Mouse (Mus musculus) hindbrain, embryonic 14.5 days (tissue): ENCODE measurements around the gene Atp8a1. TPM values are rescaled to one million over a fixed set of nuclear protein-coding genes. Genes with fewer than 3 reads are reported as not detected.

Source experiments
- ATAC-seq: fragments of 200-750 bp; cut with Nextera tagmentation; 2 replicates; pipeline ENCODE4 v1.8.0; 2017; ENCODE audit warnings: moderate number of reproducible peaks, mild to moderate bottlenecking, moderate TSS enrichment, moderate library complexity; ENCODE audit not compliant: low FRiP score
- DNase-seq: peaks from one replicate; pipeline ENCODE4 v3.0.0-alpha.2; 2015; ENCODE audit warnings: low spot score
- H3K27ac ChIP-seq: fragments of 300-500 bp; sonication (generic); 2 replicates; pipeline ENCODE4 v1.5.1; 2014; ENCODE audit warnings: mild to moderate bottlenecking, moderate library complexity
- H3K27me3 ChIP-seq: fragments of 300-500 bp; sonication (generic); 2 replicates; pipeline ENCODE4 v1.6.1; 2014; ENCODE audit warnings: mild to moderate bottlenecking, low read length, mixed read lengths; ENCODE audit not compliant: control insufficient read depth, insufficient read depth
- H3K36me3 ChIP-seq: fragments of 300-500 bp; sonication (generic); replicated peaks from 2 replicates; pipeline ENCODE4 v1.6.1; 2014; ENCODE audit not compliant: control insufficient read depth, insufficient read depth
- H3K4me1 ChIP-seq: fragments of 300-500 bp; sonication (generic); replicated peaks from 2 replicates; pipeline ENCODE4 v1.6.1; 2014; ENCODE audit warnings: antibody characterized with exemption, low read length, mixed read lengths; ENCODE audit not compliant: control insufficient read depth, insufficient read depth
- H3K4me2 ChIP-seq: fragments of 300-500 bp; sonication (generic); replicated peaks from 2 replicates; pipeline ENCODE4 v1.6.1; 2014; ENCODE audit warnings: mild to moderate bottlenecking, moderate library complexity
- H3K4me3 ChIP-seq: fragments of 300-500 bp; sonication (generic); replicated peaks from 2 replicates; pipeline ENCODE4 v1.5.1; 2014; ENCODE audit warnings: mild to moderate bottlenecking, low read length
- H3K9ac ChIP-seq: fragments of 300-500 bp; sonication (generic); 2 replicates; pipeline ENCODE4 v1.6.1; 2014
- H3K9me3 ChIP-seq: fragments of 300-500 bp; sonication (generic); 2 replicates; pipeline ENCODE4 v1.6.1; 2016; ENCODE audit warnings: low read length; ENCODE audit not compliant: control insufficient read depth
- WGBS: fragments of 180-500 bp; shearing (Covaris S2); extraction: QIAGEN DNeasy Blood & Tissue Kit; methylation state at CpG from one replicate; pipeline ENCODE4 v1.1.7; 2014; 5-methylcytosine and 5-hydroxymethylcytosine counted together
- polyA plus RNA-seq: library from polyadenylated mRNA; unstranded; fragments of >200 nt; fragmentation: Nextera tagmentation; extraction: Ambion mirVana; gene quantifications from 2 replicates; pipeline ENCODE4 v1.2.1, GENCODE M21; 2014

Gene Atp8a1
- polyA plus RNA-seq, 1 experiment from 2014 or later: 77.3 TPM

GRCm38 (mm10) chr5:67854963-67855606, 7.9 kb upstream of the Atp8a1 start:
- no peaks in the 10 kb centered on the region for H3K36me3 ChIP-seq
- no peak overlapping the region for H3K27ac ChIP-seq
- H3K27me3 ChIP-seq: no peaks in the 10 kb centered on the region
- no peaks in the 10 kb centered on the region for H3K9me3 ChIP-seq
- no peak overlapping the region for H3K4me2 ChIP-seq
- H3K4me3 ChIP-seq: no peak overlapping the region
- DNase-seq (no peak), ATAC-seq (no peak)
- no peak overlapping the region for H3K9ac ChIP-seq
- 86% methylated on average over 6 of the region's 6 CpGs for WGBS
- no peaks in the 10 kb centered on the region for H3K4me1 ChIP-seq

- DNase-seq (no peak), ATAC-seq (no peak)
- H3K9ac ChIP-seq: no peak overlapping the region
Observed at GRCm38 (mm10) chr5:67852860-67853259, 5.6 kb upstream of the Atp8a1 start.

GRCm38 (mm10) chr5:67849411-67849810, 2.2 kb upstream of the Atp8a1 start:
- no peak overlapping the region for H3K4me3 ChIP-seq
- no peaks in the 10 kb centered on the region for H3K27me3 ChIP-seq
- DNase-seq (no peak), ATAC-seq (no peak)
- peaks cover 30% of the 10 kb centered on the region for H3K4me1 ChIP-seq
- H3K4me2 ChIP-seq: no peak overlapping the region
- H3K36me3 ChIP-seq: no peaks in the 10 kb centered on the region
- no peak overlapping the region for H3K9ac ChIP-seq
- H3K27ac ChIP-seq: 0 out of 2 replicates have a peak overlapping the region, but pooled peaks have one; percentile 34
- WGBS: 70% methylated on average over 4 of the region's 4 CpGs
- H3K9me3 ChIP-seq: no peaks in the 10 kb centered on the region

More at GRCm38 (mm10) chr5:67852860-67853259, 5.6 kb upstream of the Atp8a1 start:
- no peak overlapping the region for H3K4me3 ChIP-seq
- H3K27ac ChIP-seq: no peak overlapping the region
- H3K9me3 ChIP-seq: no peaks in the 10 kb centered on the region
- no peaks in the 10 kb centered on the region for H3K27me3 ChIP-seq
- 76% methylated on average over 2 of the region's 2 CpGs for WGBS
- H3K36me3 ChIP-seq: no peaks in the 10 kb centered on the region
- no peak overlapping the region for H3K4me2 ChIP-seq
- H3K4me1 ChIP-seq: peaks cover 14% of the 10 kb centered on the region

GRCm38 (mm10) chr5:67848511-67849014, 1.3 kb upstream of the Atp8a1 start:
- peak; percentile 46 for DNase-seq
- Histone ChIP-seq H3K27ac (peak overlapping the region; percentile 90), H3K9me3 (no peaks in the 10 kb centered on the region), H3K4me3 (peak overlapping the region; percentile 84), H3K36me3 (no peaks in the 10 kb centered on the region), H3K27me3 (no peaks in the 10 kb centered on the region), H3K4me1 (peaks cover 37% of the 10 kb centered on the region), H3K9ac (peak overlapping the region; percentile 89), H3K4me2 (peak overlapping the region; percentile 63)
- no peak for ATAC-seq
- 36% methylated on average over 12 of the region's 12 CpGs for WGBS

- Histone ChIP-seq H3K36me3 (no peaks in the 10 kb centered on the region), H3K4me2 (peak overlapping the region; percentile 63), H3K9me3 (no peaks in the 10 kb centered on the region), H3K4me3 (peak overlapping the region; percentile 84), H3K27me3 (no peaks in the 10 kb centered on the region), H3K27ac (peak overlapping the region; percentile 90), H3K9ac (peak overlapping the region; percentile 89), H3K4me1 (peaks cover 55% of the 10 kb centered on the region)
- ATAC-seq (peak; percentile 1), DNase-seq (peak; percentile 69)
- WGBS: under 1% methylated on average over 39 of the region's 39 CpGs
Observed at GRCm38 (mm10) chr5:67846361-67847224, 641 bp downstream of the Atp8a1 start.

GRCm38 (mm10) chr5:67845190-67845691, 2.0 kb downstream of the Atp8a1 start:
- DNase-seq (peak; percentile 48), ATAC-seq (no peak)
- Histone ChIP-seq H3K4me3 (peak overlapping the region; percentile 84), H3K9me3 (no peaks in the 10 kb centered on the region), H3K27ac (no peak overlapping the region), H3K4me2 (peak overlapping the region; percentile 63), H3K9ac (peak overlapping the region; percentile 89), H3K36me3 (no peaks in the 10 kb centered on the region), H3K4me1 (peaks cover 65% of the 10 kb centered on the region), H3K27me3 (no peaks in the 10 kb centered on the region)
- 17% methylated on average over 8 of the region's 8 CpGs for WGBS

GRCm38 (mm10) chr5:67844070-67844469, 3.2 kb downstream of the Atp8a1 start:
- Histone ChIP-seq H3K27me3 (no peaks in the 10 kb centered on the region), H3K4me1 (peaks cover 63% of the 10 kb centered on the region), H3K36me3 (no peaks in the 10 kb centered on the region), H3K9me3 (no peaks in the 10 kb centered on the region), H3K4me3 (no peak overlapping the region), H3K9ac (no peak overlapping the region), H3K27ac (no peak overlapping the region), H3K4me2 (peak overlapping the region; percentile 63)
- ATAC-seq (no peak), DNase-seq (no peak)
- 78% methylated on average over 4 of the region's 4 CpGs for WGBS

GRCm38 (mm10) chr5:67842306-67842705, 4.9 kb downstream of the Atp8a1 start:
- Histone ChIP-seq H3K27me3 (no peaks in the 10 kb centered on the region), H3K4me3 (no peak overlapping the region), H3K9me3 (no peaks in the 10 kb centered on the region), H3K4me1 (peaks cover 51% of the 10 kb centered on the region), H3K9ac (no peak overlapping the region), H3K36me3 (no peaks in the 10 kb centered on the region), H3K4me2 (peak overlapping the region; percentile 34), H3K27ac (peak overlapping the region; percentile 71)
- 11% methylated on average over 6 of the region's 6 CpGs for WGBS
- DNase-seq (peak; percentile 42), ATAC-seq (peak; percentile 18; the same call in 1 of the 2 replicates)

GRCm38 (mm10) chr5:67833841-67834240, 13.4 kb downstream of the Atp8a1 start:
- H3K9ac ChIP-seq: no peak overlapping the region
- H3K9me3 ChIP-seq: no peaks in the 10 kb centered on the region
- H3K4me2 ChIP-seq: no peak overlapping the region
- no peaks in the 10 kb centered on the region for H3K27me3 ChIP-seq
- no peaks in the 10 kb centered on the region for H3K36me3 ChIP-seq
- no peak for ATAC-seq
- H3K4me1 ChIP-seq: peaks cover 5% of the 10 kb centered on the region; the same call in 1 of the 2 replicates
- H3K4me3 ChIP-seq: no peak overlapping the region
- no peak for DNase-seq
- no peak overlapping the region for H3K27ac ChIP-seq
- 96% methylated on average over 5 of the region's 5 CpGs for WGBS
